Mouse (Mus musculus): ENCODE data around the gene Ogdh. TPM values are rescaled to one million over a fixed set of nuclear protein-coding genes. Genes with fewer than 3 reads are reported as not detected.
"Not testable (repeated sequence)": the region's sequence is repeated elsewhere in the genome, so short reads cannot be mapped to it uniquely, and the experiment has no call there.

Gene Ogdh
- total RNA-seq, 2 experiments from 2014 or later: 620 to 834 TPM

GRCm38 (mm10) chr11:6346966-6347365 lies 55.5 kb downstream of the Ogdh start:
- no peak for DNase-seq
- no peak overlapping the region for H3K4me3 ChIP-seq
- no peak overlapping the region for H3K27ac ChIP-seq
- no peak for TF ChIP-seq CTCF (IDR thresholded peaks at IDR 0.05)
- intact Hi-C loops (cut with DNase I): no loop called here

- TF ChIP-seq CTCF (IDR thresholded peaks at IDR 0.05): no peak
- H3K27ac ChIP-seq: no peak overlapping the region
- intact Hi-C loops (cut with DNase I): no loop called here
- H3K4me3 ChIP-seq: no peak overlapping the region
- DNase-seq: no peak
Measured at GRCm38 (mm10) chr11:6348681-6349200, 57.3 kb downstream of the Ogdh start.

- H3K4me3 ChIP-seq: no peak overlapping the region
- TF ChIP-seq CTCF (IDR thresholded peaks at IDR 0.05): no peak
- intact Hi-C loops (cut with DNase I): no loop called here
- H3K27ac ChIP-seq: no peak overlapping the region; the same call in 1 of the 2 replicates
- no peak for DNase-seq
Measured at GRCm38 (mm10) chr11:6349586-6349985, 58.2 kb downstream of the Ogdh start.

DNA sequence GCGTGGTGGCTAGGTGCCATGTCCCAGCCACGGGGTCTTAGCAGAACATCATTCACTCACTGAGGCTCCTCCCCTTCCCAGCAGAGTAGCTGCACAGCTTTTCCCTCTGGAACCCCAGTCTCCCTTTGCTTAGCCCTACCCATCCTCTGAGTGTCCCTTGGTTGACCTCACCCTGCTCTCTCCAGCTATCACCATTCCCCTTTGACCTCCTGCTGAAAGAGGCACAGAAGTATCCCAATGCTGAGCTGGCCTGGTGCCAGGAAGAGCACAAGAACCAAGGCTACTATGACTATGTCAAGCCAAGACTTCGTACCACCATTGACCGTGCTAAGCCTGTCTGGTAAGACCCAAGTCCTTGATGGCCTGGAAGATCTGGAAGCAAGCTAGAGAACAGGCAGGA lies 63.7 kb downstream of the Ogdh start:
- H3K4me3 ChIP-seq: no peak overlapping the region
- no peak for TF ChIP-seq CTCF (IDR thresholded peaks at IDR 0.05)
- intact Hi-C loops (cut with DNase I): no loop called here
- no peak for DNase-seq
- H3K27ac ChIP-seq: no peak overlapping the region

DNA sequence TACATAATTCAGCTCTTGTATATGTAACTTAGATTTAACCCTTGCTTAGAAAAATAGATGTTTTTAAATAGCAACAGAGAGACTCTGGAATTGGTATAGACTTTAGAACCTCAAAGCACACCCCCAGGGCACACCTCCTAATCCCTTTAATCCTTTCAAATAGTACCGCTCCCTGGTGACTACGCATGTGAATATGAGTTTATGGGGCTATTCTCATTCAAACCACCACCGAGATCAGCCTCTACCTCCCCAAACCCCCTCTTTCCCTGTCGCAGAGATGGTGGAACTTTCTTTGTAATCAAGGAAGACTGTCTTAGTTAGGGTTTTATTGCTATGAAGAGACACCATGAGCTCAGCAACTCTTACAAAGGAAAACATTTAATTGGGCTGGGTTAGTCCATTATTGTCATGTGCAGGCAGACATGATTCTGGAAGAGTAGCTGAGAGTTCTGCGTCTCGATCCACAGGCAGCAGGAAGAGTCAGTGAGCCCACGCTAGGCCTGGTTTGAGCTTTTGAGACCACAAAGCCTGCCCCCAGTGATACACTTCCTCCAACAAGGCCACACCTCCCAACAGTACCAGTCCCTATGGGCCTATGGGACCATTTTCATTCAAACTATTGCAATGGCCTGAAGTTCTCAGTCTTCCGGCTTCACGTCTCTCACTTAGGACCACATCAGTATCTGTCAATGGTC lies 73.3 kb downstream of the Ogdh start:
- DNase-seq: no peak
- intact Hi-C loops (cut with DNase I): loop anchor here (5.0 kb wide), 1 partner anchor 263 kb away; the partner anchor contains the start of gene Tbrg4
- H3K4me3 ChIP-seq: no peak overlapping the region
- TF ChIP-seq CTCF (IDR thresholded peaks at IDR 0.05): no peak
- H3K27ac ChIP-seq: no peak overlapping the region

GRCm38 (mm10) chr11:6365885-6366284 lies 74.5 kb downstream of the Ogdh start:
- H3K27ac ChIP-seq: peak overlapping the region; percentile 67

GRCm38 (mm10) chr11:6366434-6366833 lies 75.0 kb downstream of the Ogdh start:
- peak overlapping the region; percentile 56 for H3K27ac ChIP-seq
- no peak for DNase-seq

More at GRCm38 (mm10) chr11:6365885-6366284, 74.5 kb downstream of the Ogdh start:
- peak; percentile 82 for DNase-seq
- H3K4me3 ChIP-seq: peak overlapping the region; percentile 45
- peak; percentile 83 for TF ChIP-seq CTCF (IDR thresholded peaks at IDR 0.05)
- intact Hi-C loops (cut with DNase I): loop anchor here (2.0 to 5.0 kb wide), 2 partner anchors 45 to 261 kb away; partner anchors contain the start of gene Tbrg4

DNA sequence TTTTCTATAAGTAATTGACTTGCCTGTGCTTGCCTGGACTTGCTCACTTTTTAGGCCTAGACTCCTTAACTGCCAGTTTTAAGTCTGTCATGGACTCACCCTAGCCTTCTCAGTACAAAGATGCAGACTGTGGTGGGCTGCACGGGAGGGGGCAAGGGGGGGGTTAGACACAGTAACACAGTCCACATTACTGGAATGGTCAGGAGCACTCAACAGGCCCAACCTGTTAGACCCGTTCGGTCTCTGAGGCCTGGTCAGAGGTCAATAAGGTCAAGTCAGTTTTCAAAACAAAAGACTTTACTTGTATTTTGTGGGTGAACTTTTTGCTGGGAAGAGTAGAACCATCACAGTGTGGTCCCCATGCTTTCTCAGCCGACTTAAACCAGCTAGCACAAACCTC lies 75.7 kb downstream of the Ogdh start:
- H3K27ac ChIP-seq: no peak overlapping the region
- TF ChIP-seq CTCF (IDR thresholded peaks at IDR 0.05): no peak
- no peak overlapping the region for H3K4me3 ChIP-seq
- intact Hi-C loops (cut with DNase I): loop anchor here (2.0 to 5.0 kb wide), 2 partner anchors 44 to 260 kb away; partner anchors contain the start of gene Tbrg4
- no peak for DNase-seq

More at GRCm38 (mm10) chr11:6366434-6366833, 75.0 kb downstream of the Ogdh start:
- intact Hi-C loops (cut with DNase I): loop anchor here (2.0 to 5.0 kb wide), 2 partner anchors 44 to 261 kb away; partner anchors contain the start of gene Tbrg4
- H3K4me3 ChIP-seq: no peak overlapping the region
- no peak for TF ChIP-seq CTCF (IDR thresholded peaks at IDR 0.05)

GRCm38 (mm10) chr11:6367986-6368385 lies 76.6 kb downstream of the Ogdh start:
- intact Hi-C loops (cut with DNase I): loop anchor here (2.0 to 5.0 kb wide), 2 partner anchors 43 to 259 kb away; partner anchors contain the start of gene Tbrg4
- not testable (repeated sequence) for H3K4me3 ChIP-seq, H3K27ac ChIP-seq, DNase-seq

DNA sequence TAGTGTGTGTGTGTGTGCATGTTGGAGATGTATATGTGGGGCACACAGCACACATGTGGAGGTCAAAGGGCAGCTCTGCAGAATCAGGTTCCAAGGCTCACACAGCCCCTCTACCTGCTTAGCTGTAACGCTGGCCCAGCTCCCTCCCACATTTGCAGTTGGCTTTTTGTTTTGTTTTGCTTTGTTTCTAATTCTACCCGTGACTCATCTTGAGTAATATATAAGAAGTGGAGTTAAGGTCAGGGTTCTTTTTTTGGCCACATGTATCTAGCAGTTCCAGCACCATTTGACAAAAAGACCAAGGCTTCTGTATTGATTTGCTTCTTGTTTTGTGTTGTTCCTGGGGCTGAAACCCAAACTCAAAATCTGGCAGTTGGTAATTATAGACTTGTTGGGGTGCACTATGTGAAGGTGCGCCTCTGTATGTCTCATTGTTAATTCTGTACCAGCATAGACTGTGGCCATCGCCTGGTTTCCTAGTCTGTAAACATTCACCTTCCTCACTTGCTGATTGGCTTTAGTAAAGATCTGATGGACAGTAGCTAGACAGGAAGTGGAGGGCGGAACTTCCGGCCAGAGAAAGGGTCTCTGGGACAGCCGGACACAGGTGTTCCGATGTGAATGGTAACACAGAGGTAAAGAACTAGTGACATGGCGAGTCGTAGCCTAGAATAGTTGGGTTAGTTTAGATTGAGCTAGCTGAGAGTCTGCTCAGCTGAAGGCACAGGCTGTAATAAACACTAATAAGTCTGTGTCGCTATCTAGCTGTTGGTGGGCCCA lies 80.1 kb downstream of the Ogdh start:
- no peak for DNase-seq
- H3K27ac ChIP-seq: no peak overlapping the region
- intact Hi-C loops (cut with DNase I): no loop called here
- no peak for TF ChIP-seq CTCF (IDR thresholded peaks at IDR 0.05)
- H3K4me3 ChIP-seq: no peak overlapping the region

GRCm38 (mm10) chr11:6372784-6373183 lies 81.4 kb downstream of the Ogdh start:
- no peak for DNase-seq
- Histone ChIP-seq H3K27ac (no peak overlapping the region), H3K4me3 (no peak overlapping the region)
- intact Hi-C loops (cut with DNase I): no loop called here
- TF ChIP-seq CTCF (IDR thresholded peaks at IDR 0.05): no peak

- no peak for TF ChIP-seq CTCF (IDR thresholded peaks at IDR 0.05)
- Histone ChIP-seq H3K4me3 (no peak overlapping the region), H3K27ac (no peak overlapping the region)
- DNase-seq: no peak
- intact Hi-C loops (cut with DNase I): no loop called here
Measured at GRCm38 (mm10) chr11:6380916-6381315, 89.5 kb downstream of the Ogdh start.
